Mouse (Mus musculus): ENCODE measurements around the gene Kansl1.
A peak's percentile ranks its signal among the peaks of the same experiment; 100 is the strongest.

Kansl1 gene

GRCm38 (mm10) chr11:104468751-104469268, at the start of gene Kansl1:
TSS of gene Kansl1 (minus strand) at chr11:104468861.
- peak; percentile 48 for DNase-seq

GRCm38 (mm10) chr11:104512436-104512835, 43.8 kb upstream of the Kansl1 start:
- DNase-seq: no peak

- DNase-seq: peak; percentile 21
These were observed 41.9 kb upstream of the Kansl1 start for GRCm38 (mm10) chr11:104510606-104511005.

GRCm38 (mm10) chr11:104508455-104508854, 39.8 kb upstream of the Kansl1 start:
- DNase-seq: no peak

GRCm38 (mm10) chr11:104488292-104488691, 19.6 kb upstream of the Kansl1 start:
- DNase-seq: no peak

GRCm38 (mm10) chr11:104481971-104482370, 13.3 kb upstream of the Kansl1 start:
- DNase-seq: no peak

GRCm38 (mm10) chr11:104479505-104479904, 10.8 kb upstream of the Kansl1 start:
- no peak for DNase-seq

GRCm38 (mm10) chr11:104469371-104469835, 742 bp upstream of the Kansl1 start:
- peak; percentile 95 for DNase-seq

GRCm38 (mm10) chr11:104467698-104468097, 963 bp downstream of the Kansl1 start:
- DNase-seq: no peak

- peak; percentile 71 for DNase-seq
These were observed 7.1 kb downstream of the Kansl1 start for GRCm38 (mm10) chr11:104461551-104461950.

GRCm38 (mm10) chr11:104459671-104460070, 9.0 kb downstream of the Kansl1 start:
- no peak for DNase-seq

- peak; percentile 9 for DNase-seq
These were observed 10.2 kb downstream of the Kansl1 start for GRCm38 (mm10) chr11:104458507-104458906.

- no peak for DNase-seq
These were observed 16.0 kb downstream of the Kansl1 start for GRCm38 (mm10) chr11:104452709-104453108.

GRCm38 (mm10) chr11:104451239-104451638, 17.4 kb downstream of the Kansl1 start:
- peak; percentile 48 for DNase-seq

GRCm38 (mm10) chr11:104448499-104448898, 20.2 kb downstream of the Kansl1 start:
- DNase-seq: peak; percentile 25

- no peak for DNase-seq
These were observed 23.1 kb downstream of the Kansl1 start for GRCm38 (mm10) chr11:104445538-104445937.

- no peak for DNase-seq
These were observed 23.6 kb downstream of the Kansl1 start for GRCm38 (mm10) chr11:104445044-104445443.

- no peak for DNase-seq
These were observed 25.3 kb downstream of the Kansl1 start for GRCm38 (mm10) chr11:104443359-104443758.

- peak; percentile 95 for DNase-seq
These were observed 26.1 kb downstream of the Kansl1 start for GRCm38 (mm10) chr11:104442333-104443136.

GRCm38 (mm10) chr11:104441475-104442332, 27.0 kb downstream of the Kansl1 start:
- DNase-seq: peak; percentile 75

GRCm38 (mm10) chr11:104440521-104441474, 27.9 kb downstream of the Kansl1 start:
- no peak for DNase-seq

GRCm38 (mm10) chr11:104439703-104440102, 29.0 kb downstream of the Kansl1 start:
- no peak for DNase-seq

Measured in thymus, postnatal 14 days (tissue).